Mouse (Mus musculus): Measurements from ENCODE around the gene Tmem235.

Gene Tmem235

DNA sequence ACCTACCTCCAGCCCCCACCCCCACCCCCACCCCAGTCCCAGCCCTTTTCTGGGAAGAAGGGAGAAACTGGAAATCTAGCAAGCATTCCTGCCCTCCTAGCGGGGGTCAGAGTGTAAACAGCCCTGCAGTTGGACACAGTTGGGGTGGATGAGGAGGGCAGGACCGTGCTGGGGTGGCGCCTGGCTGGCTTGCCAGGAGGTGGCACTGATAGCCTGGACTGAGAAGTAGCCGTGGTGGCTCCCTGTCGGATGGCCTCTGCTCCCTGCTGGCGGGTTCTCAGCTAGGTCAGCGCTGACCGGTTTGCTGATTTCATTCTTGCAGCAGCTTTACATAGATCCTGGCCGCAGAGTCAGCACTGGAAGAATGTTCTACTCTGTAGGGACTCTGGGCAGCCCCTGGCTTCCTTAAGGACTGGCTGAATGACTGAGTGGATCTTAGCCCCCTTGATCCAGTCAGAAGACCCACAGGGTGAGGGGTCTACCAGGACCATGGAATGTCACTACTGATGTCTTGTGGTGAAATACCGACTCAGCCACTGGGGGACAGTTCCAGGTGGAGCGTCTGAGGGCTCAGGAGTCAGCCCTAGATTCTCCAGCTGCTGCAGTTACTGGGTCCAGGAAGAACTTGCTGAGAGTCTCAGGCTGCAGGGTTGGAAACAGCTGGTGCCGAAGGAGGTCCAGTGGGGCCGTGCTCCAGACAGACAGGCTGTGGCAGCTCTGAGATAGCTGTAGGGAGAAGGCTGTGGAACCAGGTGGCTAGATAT, 30.1 kb downstream of the Tmem235 start:
- DNase-seq (ENCODE audit: low read depth, low spot score): no peak

DNA sequence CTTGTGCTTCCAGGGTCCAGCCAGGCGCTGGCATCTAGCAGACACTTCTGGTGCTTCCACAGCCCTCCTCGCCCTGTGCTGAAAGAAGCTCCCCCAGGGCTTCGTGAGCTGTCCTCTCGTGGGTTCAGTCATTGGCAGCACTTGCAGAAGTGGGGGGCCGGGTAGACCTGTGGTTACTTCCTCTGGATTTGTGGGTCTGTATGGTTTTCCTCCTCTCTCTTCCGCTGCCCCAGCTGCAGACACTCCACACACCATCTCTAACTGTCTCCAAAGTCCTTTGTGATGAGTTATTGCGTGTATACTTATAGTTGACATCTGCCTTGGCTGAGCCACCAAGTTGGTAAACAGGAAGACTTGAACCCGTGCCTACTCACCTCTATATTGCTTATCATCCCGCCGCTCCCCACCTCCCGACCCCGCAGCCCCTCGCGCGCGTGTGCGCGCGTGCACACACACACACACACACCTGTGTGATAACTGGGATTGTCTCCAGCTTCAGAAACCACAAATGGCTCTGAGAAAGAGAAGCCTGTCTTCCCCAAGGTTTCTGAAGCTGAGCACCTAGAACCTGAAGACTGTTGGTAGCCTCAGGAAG, 31.1 kb downstream of the Tmem235 start:
- DNase-seq (ENCODE audit: low read depth, low spot score): no peak

DNA sequence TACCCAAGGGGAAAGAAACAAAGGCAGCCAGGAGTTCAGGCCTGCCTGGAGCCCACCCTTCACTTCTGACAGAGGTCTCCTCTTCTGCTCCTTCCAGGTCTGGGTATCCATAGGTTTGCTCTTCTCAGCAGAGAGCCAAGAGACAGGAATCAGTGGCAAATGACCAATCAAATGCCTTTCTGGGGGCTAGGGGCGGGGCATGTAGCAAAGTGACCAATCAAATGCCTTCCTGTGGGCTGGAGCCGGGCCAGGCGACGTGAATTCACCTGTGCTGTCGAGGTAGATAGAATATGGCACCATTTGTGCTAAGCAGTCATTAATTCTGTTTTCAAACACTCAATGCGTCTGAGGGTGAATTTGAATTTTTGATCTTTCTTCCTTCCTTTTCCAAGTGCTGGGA, 31.6 kb downstream of the Tmem235 start:
- DNase-seq (ENCODE audit: low read depth, low spot score): no peak

DNA sequence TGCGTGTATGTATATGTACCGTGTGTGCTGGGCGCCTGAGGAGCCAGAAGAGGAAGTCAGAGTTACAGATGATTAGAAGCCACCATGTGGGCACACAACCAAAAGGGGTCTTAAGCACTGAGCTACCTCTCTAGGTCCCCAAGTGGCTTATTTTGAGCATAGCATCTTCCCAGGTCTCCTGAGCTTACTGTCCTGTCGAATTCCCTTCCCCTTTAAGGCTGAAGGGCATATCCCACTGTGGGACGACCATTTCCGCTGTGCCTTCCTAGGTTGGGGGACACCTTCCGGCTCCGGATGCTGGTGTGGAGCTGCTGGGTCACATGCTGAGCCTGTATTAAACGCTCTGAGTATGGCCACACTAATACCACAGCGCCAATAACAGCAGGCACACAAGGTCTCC, 34.1 kb downstream of the Tmem235 start:
- no peak for DNase-seq (ENCODE audit: low read depth, low spot score)

DNA sequence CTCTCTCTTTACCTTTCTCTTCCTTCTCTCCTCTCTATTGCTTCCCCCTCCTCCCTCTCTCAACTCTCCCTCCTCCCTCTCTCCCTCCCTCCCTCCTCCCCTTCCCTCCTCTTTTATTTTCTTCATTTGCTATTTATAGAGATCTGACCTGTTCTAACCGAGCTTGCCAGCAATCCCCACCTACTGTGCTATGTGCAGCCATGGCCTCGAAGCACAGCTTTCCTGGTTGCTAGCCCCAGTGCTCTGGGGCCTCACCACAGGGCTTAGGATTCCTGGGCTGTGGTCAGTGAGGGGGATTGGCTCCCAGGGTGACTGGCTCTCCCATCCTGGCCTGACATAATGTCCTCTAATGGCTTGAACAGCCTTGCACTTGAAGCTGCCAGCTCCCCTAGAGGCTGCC, 36.0 kb downstream of the Tmem235 start:
- DNase-seq (ENCODE audit: low read depth, low spot score): no peak

DNA sequence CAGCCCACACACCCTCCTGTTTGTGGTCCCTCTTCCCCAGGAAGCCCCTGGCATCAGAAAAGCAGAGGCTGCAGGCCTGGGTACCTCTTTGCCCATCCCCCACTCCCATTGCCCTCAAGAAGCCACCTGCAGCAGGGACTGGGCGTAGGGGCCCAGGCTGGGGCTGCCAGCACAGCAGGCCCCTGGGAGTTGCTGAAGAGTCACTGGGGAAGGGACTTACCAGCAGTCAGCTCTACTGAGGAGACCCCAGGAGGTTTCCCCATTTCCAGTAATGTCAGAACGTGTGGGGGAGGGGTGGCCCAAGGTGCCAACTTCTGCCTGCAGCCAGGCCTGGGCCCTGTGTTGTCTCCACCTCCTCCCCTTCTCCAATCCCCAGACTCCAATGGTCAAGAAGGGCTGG, 41.7 kb downstream of the Tmem235 start:
- DNase-seq (ENCODE audit: low read depth, low spot score): no peak

DNA sequence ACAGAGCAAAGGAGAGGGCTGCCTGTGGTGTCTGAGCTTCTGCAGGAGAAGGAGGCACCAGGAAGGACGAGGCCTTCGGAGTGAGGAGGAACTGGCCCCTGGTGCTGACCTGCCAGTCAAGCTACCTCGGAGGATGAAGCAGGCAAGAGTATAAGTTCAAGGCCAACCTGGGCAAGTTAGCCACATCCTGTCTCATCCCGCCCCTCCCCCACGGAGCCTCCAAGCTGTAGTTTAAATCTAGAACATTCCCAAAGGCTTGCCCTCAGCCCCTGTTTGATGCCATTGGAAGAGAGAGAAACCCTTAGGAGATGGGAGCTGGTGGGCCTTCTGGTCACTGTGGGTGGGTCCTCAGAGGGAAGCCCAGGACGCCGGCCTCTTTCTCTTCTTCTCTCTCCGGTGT, 43.9 kb downstream of the Tmem235 start:
- no peak for DNase-seq (ENCODE audit: low read depth, low spot score)

DNA sequence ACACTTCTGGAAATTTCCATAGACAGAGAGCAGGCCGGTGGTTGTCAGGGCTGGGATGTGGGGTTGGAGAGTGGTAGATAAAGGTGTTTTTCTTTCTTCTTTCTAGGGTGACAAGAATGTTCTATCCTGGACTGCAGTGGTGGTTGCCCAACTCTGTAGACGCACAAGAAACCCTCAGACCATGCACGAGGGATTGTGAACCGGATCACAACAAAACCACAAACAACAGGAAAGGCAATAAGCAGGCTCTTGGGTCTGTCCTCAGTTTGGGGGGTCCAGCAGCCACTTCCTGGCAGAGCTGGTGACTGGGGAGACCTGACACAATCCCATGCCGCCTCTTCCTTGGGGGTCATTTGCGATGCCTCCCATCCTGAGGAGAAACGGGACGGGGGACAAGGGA, 48.8 kb downstream of the Tmem235 start:
- no peak for DNase-seq (ENCODE audit: low read depth, low spot score)

DNA sequence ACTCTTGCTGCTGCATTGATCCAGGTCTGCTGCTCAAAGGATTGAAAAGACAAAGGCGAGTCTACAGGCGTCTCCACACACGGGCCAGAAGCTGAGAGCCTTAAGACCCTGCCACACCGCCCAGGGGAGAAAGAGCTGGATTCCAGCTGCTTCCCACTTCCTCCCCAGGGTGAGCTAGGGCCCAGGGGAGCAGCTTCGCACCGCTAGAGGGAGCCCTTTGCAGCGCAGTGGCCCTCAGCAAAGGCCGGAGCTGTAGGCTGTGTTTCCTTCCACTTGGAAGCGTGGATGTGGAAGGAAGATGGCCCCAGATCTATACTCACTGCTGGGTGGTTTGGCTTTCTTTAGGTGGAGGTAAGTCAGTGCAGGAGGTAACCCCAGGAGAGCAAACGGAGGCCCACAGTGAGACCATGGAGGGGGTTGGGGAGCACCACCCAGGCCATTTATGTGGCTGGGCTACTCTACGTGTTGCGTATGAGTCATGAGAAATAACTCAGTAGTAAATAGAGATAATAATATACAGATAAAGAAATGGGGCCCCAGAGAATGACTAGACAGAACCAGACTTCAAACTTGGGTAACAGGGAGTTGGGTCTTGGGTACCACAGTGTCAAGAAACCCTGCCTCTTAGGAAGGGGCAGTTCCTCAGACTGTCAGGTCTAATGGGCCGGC, 52.3 kb downstream of the Tmem235 start:
- peak; percentile 65 for DNase-seq (ENCODE audit: low read depth, low spot score)

DNA sequence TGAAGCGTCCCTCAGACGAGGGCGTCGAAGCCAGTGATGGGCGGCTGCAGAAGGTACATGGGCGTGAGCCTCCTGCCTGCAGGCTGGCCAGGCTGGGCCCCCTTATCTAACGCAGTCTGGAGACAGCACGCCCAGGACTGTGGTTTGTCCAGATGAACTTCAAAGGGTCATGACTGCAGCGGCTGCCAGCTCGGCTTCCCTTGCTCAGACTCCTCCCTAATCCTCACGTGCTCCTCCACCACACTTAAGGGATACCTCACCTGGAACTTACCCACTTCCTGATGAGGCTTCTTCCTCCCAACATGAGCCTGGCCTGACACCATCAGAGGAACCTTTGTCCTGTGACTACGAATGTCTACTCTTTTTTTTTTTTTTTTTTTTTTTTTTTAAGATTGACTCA, 54.0 kb downstream of the Tmem235 start:
- DNase-seq (ENCODE audit: low read depth, low spot score): peak; percentile 60
